Mouse (Mus musculus): ENCODE results near the gene Slc25a3. TPM values are rescaled to one million over a fixed set of nuclear protein-coding genes. Genes with fewer than 3 reads are reported as not detected.

Gene Slc25a3
- polyA plus RNA-seq (2012; rRNA removed) = 594 and 603 TPM in 2 replicates

DNA sequence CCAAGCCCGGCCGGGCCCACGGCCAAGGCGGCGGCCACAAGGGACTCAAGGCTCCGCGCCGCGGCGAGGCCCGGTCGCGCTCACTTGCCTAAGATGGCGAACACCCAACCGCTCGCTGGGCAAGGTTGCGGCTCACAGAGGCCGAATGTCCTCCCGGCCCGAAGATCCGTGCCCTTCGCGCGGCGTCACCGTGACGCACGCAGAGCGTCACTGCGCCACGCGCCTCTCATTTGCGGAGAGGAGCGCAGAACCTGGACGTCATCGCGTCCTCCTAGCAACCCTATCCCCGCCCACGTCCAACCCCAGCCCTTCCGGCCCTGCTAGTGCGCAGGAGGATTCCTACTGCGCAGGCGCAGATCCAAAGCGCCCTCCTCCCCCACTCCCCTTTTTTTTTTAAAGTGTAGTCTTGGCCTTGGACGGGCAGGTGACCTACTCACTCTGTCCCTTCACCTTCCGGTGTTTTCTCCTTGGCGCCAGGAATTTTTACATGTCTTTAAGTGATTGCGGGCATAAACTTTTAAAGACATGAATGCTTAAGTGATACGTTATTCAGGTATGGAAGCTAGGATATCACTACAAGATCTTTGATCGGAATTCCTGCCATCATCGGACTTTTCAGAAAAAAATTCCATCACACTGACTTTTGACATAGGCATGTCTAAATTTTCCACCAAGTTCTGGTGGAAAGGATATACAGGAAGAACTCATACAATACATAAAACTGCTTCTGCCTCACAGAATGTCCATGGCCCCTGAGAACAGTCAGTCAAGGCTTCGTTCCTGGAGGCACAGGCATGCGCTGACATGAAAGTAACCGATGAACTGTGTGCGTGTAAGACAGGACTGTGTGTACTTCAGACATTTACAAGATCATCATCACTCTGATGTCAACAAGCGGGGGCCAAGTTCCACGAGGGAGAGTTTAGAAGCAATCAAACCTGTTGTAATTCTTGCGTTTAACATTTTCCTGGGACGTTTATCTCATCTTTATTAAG, at the start of gene Slc25a3:
TSS of gene Slc25a3 (minus strand) at position 232 of the 995 bp plus-strand sequence.
- WGBS = 3% methylated on average over 59 of the region's 59 CpGs

DNA sequence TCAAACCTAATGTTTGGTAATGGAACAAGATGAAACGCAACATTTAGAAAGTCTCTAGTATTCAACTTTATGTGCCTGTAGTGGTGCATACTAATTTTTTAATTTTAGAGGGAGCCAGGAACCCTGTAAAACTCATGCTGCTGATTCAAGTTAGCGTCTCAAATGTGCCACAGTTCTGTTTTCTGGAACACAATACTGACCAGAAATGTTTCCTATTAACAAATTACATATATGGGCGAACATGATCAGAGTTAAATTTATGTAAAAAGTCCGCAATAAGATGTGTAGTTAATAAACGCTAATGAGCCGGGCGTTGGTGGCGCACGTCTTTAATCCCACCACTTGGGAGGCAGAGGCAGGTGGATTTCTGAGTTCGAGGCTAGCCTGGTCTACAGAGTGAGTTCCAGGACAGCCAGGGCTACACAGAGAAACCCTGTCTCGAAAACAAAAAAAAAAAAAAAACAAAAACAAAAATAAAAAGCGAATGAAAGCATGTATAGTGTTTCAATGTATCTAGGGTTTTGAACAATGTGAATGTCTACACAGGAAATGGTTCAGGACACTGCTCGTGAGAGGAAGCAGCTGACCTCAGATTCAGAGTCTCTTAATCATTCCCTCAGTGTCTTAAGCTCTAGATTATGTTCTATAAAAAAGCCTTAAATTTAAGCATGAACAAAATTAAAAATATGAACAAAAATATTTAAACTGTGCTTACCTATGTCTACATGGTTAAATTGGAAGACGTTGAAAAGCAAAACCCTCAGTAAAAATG, 48.7 kb upstream of the Slc25a3 start:
- WGBS = 69% methylated on average over 14 of the region's 14 CpGs

More for the DNA sequence above, at the start of gene Slc25a3:
- DNase-seq (ENCODE audit: low read depth, low spot score) = peak; percentile 92

DNA sequence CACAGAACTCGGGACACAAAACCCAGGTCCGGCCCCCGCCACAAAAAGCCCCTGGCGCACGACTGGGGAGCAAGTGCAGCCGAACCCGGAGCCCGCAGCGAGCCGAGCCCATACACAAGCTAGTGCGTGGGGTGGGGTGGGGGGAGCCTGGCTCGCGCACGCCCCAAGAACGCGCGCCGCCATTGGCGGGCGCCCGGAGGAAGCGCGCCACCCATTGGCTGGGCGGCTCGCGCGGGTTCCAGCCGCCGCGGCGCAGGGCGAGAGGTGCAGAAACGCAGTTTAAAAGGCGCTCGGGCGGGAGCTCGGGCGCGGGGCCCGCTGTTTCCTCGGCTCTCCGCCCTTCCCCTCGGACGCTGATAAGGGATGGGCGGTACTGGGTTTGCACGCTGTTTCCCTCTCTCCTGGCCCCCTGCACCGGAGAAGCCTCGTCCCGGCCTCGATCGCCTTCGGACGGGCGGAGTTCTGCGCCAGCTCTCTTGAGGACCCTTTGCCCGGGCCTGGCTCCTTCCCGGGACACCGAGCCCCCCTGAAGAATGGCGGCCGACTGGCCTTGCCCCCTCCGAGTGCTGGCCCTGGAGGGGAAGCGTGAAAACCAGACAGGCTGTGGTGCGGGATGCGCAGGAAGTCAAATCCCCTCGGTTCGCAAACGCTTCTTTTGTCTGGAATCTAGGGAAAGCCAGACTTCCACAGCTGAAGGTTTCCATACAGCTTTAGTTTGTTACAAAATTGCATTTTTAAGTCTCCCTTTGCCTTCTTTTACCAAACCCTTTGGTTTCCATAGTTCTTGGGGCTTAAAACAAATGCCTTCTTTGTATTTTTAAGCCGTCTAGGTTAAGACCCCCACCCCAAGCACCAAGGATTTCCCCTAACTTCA, 47.8 kb upstream of the Slc25a3 start:
- under 1% methylated on average over 68 of the region's 68 CpGs for WGBS
- DNase-seq (ENCODE audit: low read depth, low spot score) = no peak

More for the DNA sequence above, 48.7 kb upstream of the Slc25a3 start:
- DNase-seq (ENCODE audit: low read depth, low spot score) = no peak

DNA sequence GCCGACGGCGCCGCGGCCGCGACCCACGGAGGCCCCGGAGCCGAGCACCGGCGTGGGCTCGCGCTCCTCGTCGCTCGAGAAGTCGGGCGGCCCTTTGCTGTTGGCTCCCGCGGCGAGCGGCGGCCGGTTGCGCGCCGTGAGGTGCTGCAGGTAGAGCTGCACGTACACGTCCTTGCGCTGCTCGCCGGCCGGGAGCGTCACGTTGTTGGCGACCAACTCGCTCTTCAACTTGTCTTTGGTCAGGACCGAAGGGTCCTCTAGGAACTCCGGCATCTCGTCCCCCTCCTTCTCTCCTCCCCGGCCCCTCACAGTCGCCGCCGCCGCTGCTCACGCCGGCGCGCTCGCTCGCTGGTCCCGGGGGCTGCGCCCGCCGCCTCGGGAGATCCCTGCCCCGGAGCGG, 47.2 kb upstream of the Slc25a3 start:
- no peak for DNase-seq (ENCODE audit: low read depth, low spot score)

DNA sequence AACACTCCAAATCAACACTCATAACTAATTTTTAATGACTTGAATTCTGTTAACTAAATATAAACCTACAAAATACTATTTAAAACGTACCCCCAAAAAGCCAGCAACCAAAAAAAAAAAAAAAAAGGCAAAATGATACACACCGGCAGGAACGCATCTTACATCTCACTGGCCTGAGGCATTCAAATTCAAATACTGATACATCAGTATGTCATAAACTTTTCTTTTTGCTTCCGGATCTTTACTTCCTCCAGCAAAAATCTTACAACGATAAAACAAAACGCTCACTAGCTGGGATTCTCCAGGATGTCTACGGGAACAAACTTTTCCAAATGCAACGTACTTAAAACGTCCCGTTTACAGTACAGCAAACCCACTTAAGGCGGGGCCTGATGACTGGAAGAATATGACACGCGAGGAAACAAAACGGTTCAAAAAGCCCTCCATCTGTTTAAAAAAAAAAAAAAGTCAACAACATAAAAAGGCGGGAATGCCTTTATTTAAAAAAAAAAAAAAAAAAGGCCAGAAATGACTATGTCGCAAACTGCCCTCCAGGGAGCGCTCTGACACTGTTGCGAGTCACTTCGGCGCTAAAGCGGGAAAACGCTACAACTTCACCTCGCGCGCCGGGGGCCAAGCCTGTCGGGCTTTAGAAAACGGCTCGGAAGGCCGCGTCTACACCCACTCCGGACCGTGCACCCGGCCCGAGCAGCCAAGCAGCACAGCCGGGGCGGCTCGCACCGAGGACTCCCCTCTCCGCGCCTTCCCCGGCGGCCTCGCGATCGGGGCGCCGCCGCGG, 46.5 kb upstream of the Slc25a3 start:
- WGBS = under 1% methylated on average over 50 of the region's 50 CpGs
- DNase-seq (ENCODE audit: low read depth, low spot score) = no peak

More for the DNA sequence above, 47.2 kb upstream of the Slc25a3 start:
- WGBS = 1% methylated on average over 59 of the region's 59 CpGs

DNA sequence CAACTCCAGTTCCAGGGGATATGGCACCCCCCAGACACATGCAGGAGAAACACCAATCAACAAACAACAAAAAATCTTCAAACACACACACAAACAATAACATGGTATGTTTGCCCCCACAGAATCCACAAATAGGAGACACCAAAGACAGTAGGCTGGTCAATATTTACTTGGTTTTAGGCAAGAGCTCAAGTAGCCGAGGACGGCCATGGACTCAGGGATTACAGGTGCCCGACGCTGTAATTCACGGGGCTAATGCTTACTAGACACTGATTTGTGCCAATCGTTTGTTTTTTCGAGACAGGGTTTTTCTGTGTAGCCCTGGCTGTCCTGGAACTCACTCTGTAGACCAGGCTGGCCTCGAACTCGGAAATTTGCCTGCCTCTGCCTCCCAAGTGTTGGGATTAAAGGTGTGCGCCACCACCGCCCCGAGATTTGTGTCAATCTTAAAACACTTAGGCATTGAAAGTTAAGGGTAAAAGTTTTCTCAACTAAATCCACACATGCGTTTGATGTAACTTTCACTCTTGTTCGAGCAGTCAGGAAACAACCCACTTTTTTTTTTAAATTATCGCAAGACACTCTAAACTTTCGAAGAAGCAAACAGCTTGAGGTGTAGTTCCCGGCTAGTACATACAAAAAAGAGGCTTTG, 45.7 kb upstream of the Slc25a3 start:
- 5% methylated on average over 17 of the region's 17 CpGs for WGBS
- DNase-seq (ENCODE audit: low read depth, low spot score) = no peak

DNA sequence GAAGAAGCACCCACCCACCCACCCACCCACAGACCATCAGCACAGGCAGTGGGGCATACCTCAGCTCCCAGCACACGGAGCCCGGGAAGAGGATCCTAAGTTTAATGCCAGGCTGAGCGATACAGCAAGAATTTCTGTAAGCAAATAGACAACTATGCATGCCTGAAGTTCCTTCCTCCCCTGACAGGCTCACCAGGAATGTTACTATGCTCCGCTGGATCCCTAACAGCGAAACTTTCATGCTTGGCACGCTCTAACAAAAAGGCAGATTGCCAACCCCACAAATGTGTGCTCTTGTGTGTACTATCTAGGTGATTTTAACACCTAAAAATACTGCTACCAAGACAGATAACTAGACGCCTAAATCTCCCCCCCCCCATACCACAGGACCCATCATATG, 43.5 kb upstream of the Slc25a3 start:
- 15% methylated on average over 7 of the region's 7 CpGs for WGBS

DNA sequence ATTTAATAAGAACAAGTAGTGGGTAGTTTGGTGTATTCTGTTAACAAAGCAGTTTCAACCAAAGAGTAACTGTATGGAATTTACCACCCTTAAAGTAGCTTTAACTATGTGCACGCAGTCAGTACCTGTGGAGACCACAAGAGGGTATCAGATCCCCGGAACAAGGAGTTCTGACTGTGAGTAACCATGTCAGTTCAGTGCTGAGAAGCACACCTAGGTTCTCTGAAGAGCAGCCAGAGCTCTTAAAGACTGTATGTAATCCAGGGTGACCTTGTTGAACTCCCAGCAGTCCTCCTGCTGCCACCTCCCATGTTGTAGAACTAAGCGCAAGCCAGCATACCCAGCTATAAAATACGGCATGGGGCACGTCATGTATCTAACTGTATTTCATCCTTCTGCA, 43.0 kb upstream of the Slc25a3 start:
- DNase-seq (ENCODE audit: low read depth, low spot score) = no peak
- WGBS = 21% methylated on average over 5 of the region's 5 CpGs

More for the DNA sequence above, 43.5 kb upstream of the Slc25a3 start:
- DNase-seq (ENCODE audit: low read depth, low spot score) = no peak

DNA sequence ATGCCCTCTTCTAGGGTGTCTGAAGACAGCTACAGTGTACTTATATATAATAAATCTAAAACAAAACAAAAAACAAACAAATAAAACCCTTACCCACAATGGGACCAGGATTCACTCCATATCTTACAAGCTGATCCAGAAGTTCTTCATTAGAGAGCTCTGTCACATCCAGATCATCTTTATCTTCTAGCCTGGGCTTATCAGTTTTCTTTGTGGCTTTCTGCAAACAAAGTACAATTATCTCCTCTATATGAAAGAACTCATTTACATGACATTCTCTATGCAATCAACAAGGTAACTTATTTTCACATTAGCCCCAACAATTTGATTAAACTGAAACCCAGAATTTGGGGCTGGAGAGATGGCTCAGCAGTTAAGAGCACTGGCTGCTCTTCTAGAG, 42.0 kb upstream of the Slc25a3 start:
- no peak for DNase-seq (ENCODE audit: low read depth, low spot score)

DNA sequence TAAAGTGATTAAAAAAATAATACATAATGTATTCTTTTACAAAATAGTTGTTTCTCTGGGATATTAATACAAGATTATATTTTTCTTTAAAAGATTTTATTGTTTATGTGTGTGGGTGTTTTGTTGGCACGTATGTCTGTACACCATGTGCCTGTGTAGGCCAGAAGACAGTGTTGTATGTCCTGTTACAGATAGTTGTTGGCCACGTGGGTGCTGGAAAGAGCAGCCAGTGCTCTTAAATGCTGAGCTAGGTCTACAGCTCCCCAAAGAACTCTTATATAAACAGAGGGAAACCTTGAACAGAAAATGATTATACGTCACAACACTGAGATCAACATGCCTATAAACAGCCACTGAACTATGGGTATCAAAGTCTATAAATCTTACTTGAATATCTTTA, 40.6 kb upstream of the Slc25a3 start:
- DNase-seq (ENCODE audit: low read depth, low spot score) = no peak
- 59% methylated on average over 3 of the region's 3 CpGs for WGBS

DNA sequence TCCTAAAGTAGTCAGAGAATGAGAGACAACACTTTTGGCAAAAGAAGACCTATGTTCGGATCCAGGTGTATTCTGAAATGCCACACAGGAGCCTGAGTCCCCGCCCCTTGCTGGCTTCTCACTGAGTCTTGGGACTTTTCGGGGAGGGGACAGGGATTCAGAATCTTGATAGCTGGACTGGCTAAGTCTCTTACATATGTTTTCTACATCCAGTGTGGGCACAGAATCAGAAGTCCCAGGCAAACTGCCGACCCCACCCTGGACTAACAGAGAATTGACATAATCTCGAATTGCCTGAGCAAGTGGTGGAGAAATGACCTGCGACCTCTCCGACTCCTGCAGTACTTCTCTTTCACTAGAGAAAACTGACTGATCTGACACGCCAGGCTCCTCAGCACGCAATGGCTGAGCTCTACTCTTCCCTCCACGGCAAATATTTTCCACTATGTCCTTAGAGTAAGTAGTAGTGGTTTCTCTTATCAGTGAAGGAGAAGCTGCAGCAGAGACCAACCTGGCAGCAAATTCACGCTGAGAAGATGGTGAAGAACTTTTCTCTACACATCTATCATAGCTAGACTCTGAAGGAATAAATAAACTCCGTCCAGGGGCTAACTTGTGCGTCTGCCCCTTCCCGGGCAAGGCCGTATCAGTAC, 38.8 kb upstream of the Slc25a3 start:
- WGBS = 83% methylated on average over 15 of the region's 15 CpGs
- no peak for DNase-seq (ENCODE audit: low read depth, low spot score)

DNA sequence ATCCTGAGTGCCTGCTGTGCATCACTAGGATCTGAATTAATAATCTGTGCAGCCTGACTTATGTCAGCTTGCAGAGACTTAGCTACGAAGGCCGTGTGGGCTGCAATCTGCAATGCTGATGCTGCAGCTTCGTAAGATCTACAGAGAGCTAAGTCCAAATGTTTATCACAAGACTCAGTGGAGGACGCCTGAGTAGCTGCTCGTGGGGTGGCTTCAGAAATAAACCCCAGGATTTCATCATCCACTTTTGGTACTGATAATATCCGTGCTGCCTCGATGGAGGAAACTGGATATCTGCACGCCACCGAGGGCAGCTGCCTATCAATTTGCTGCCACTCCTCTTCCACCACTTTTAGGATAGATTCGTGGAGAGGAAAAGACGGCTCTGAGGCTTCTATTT, 38.2 kb upstream of the Slc25a3 start:
- 75% methylated on average over 11 of the region's 11 CpGs for WGBS
- DNase-seq (ENCODE audit: low read depth, low spot score) = no peak

DNA sequence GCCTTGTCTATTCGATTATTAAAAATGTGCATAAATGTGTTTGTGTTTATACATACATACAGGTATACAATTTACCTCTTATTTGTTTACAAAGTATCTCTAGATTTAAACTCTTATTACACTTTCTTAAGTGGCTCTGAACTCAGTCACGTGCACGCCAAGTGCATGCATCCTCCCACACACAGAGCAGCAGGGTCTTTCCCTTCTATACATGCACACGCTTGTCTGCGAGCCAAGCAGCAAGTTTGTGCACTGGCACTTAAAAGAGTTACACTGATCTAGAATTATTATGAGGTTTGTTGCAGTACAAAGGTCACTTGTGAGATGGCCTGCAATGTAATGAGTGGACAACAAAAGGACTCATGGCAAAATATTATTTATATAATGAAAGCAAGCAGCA, 37.1 kb upstream of the Slc25a3 start:
- DNase-seq (ENCODE audit: low read depth, low spot score) = no peak
- WGBS = 66% methylated on average over 5 of the region's 5 CpGs

DNA sequence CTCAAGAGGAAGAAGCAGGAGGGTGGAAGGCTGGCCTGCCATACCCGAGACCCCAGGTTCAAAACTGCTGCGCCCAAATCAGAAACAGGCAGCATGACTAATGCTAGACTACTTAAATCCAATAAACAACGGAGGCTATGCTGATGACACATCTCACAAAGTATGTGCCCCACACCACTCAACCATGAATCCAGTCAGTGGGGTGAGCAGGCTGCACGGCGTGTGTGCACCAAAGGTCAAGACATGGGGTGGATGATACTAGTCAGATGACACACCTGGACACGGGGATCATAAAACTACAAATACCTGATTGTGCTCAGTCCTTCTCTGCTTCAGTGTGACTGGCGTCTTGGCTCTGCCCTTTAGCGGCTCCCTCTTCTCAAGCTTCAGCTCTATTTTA, 34.6 kb upstream of the Slc25a3 start:
- no peak for DNase-seq (ENCODE audit: low read depth, low spot score)
- 29% methylated on average over 8 of the region's 8 CpGs for WGBS

DNA sequence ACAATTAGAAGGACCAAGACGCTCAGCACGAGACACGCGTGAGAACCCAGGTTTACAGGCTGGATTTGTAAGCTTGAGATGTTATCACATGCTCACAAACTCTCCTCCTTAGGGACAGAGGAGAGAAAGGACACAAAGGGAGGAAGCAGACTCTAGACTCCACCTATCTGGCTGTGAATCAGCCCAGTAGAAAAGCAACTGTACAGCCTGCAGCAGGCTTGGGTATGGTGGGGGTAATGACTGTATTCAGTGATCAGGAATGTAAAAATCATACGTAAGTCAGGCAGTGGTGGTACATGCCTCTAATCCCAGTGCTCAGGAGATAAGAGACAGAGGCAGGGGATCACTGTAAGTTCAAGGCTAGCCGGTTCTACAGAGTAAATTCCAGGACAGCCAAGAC, 32.5 kb upstream of the Slc25a3 start:
- DNase-seq (ENCODE audit: low read depth, low spot score) = no peak
- WGBS = 70% methylated on average over 6 of the region's 6 CpGs

DNA sequence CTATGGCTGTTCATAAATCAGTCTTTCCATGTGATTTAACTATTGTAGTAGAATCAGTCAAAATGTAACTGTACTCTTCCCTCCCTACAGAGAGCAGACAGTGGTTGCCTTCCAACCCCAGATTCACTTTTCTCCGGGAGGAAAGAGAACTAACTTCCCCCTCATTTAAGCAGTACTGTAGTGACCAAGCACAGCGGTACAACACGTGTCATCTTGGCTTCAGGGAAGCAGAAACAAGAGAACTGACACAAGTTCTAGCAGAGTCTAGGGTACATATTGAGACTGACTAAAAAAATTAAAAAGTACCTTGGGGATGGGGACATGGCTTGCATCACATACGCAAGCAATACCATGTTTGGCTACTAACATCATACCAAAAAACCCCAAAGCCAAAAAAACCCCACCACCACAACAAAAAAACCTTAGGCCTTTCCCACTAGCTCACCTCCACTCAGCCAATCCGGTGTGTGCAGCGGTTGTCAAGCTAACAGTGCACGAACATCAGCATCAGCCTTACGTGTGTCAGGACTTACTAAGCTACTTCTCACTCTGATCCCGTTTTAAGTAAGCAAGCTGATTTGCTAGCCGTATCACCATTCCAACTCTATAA, 30.1 kb upstream of the Slc25a3 start:
- no peak for DNase-seq (ENCODE audit: low read depth, low spot score)
- 82% methylated on average over 10 of the region's 10 CpGs for WGBS

DNA sequence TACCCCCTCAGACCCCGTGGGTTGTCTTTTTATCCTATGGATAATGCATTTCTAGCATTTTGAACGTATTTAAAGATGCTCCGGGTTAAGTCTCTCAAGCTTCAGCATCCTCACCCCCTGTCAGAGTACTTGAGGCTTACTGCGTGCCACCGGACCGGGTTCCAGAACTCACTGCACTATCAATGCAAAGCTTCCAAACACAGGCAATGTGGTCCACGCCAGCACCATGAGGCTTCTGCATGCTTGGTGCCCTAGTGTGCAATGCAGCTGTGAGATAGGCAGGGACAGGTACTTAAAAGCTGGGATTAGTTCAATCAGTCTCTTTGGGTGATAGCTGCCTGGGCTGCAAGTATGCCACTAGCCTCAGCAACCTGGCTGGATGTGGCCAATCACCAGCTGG, 21.6 kb upstream of the Slc25a3 start:
- WGBS = 98% methylated on average over 7 of the region's 7 CpGs
- DNase-seq (ENCODE audit: low read depth, low spot score) = no peak
